Mouse (Mus musculus) kidney, embryonic 14.5 days (tissue): ENCODE measurements around the gene Nfe2l3. TPM values are rescaled to one million over a fixed set of nuclear protein-coding genes. Genes with fewer than 3 reads are reported as not detected.
"Not testable (repeated sequence)": the region's sequence is repeated elsewhere in the genome, so short reads cannot be mapped to it uniquely, and the experiment has no call there.

Experiments
- ATAC-seq: fragments of 200-750 bp; cut with Nextera tagmentation; 2 replicates; pipeline ENCODE4 v1.8.0; 2017; ENCODE audit warnings: moderate number of reproducible peaks, mild to moderate bottlenecking, moderate TSS enrichment, moderate library complexity; ENCODE audit not compliant: low FRiP score, low TSS enrichment
- H3K27ac ChIP-seq: fragments of 300-500 bp; sonication (generic); 2 replicates; pipeline ENCODE4 v1.5.1; 2014; ENCODE audit warnings: low read depth, mild to moderate bottlenecking, low read length, moderate library complexity, mixed read lengths
- H3K27me3 ChIP-seq: fragments of 300-500 bp; sonication (generic); 2 replicates; pipeline ENCODE4 v1.6.1; 2014; ENCODE audit warnings: mild to moderate bottlenecking, low read length; ENCODE audit not compliant: control insufficient read depth, insufficient read depth
- H3K36me3 ChIP-seq: fragments of 300-500 bp; sonication (generic); 2 replicates; pipeline ENCODE4 v1.6.1; 2014; ENCODE audit warnings: low read length, mixed read lengths; ENCODE audit not compliant: control insufficient read depth, insufficient read depth
- H3K4me1 ChIP-seq: fragments of 300-500 bp; sonication (generic); 2 replicates; pipeline ENCODE4 v1.6.1; 2014; ENCODE audit warnings: low read length, mixed read lengths; ENCODE audit not compliant: control insufficient read depth, insufficient read depth
- H3K4me2 ChIP-seq: fragments of 300-500 bp; sonication (generic); replicated peaks from 2 replicates; pipeline ENCODE4 v1.6.1; 2014; ENCODE audit warnings: low read depth, mild to moderate bottlenecking, low read length
- H3K4me3 ChIP-seq: fragments of 300-500 bp; sonication (generic); 2 replicates; pipeline ENCODE4 v1.5.1; 2014; ENCODE audit warnings: mild to moderate bottlenecking, low read length
- H3K9ac ChIP-seq: fragments of 300-500 bp; sonication (generic); 2 replicates; pipeline ENCODE4 v1.6.1; 2014; ENCODE audit warnings: low read depth, mild to moderate bottlenecking, low read length, moderate library complexity
- H3K9me3 ChIP-seq: fragments of 300-500 bp; sonication (generic); 2 replicates; pipeline ENCODE4 v1.6.1; 2016; ENCODE audit warnings: low read length; ENCODE audit not compliant: control insufficient read depth
- WGBS: fragments of 180-500 bp; shearing (Covaris S2); extraction: QIAGEN DNeasy Blood & Tissue Kit; methylation state at CpG from one replicate; pipeline ENCODE4 v1.1.7; 2014; 5-methylcytosine and 5-hydroxymethylcytosine counted together
- polyA plus RNA-seq: library from polyadenylated mRNA; unstranded; fragments of >200 nt; fragmentation: Nextera tagmentation; extraction: Ambion mirVana; gene quantifications from 2 replicates; pipeline ENCODE4 v1.2.1, GENCODE M21; 2014

Gene Nfe2l3
- polyA plus RNA-seq, 1 experiment from 2014 or later: 2.0 TPM

- 9% methylated on average over 3 of the region's 3 CpGs for WGBS
- no peaks in the 10 kb centered on the region for H3K9me3 ChIP-seq
- H3K4me1 ChIP-seq: peaks cover 20% of the 10 kb centered on the region
- peaks cover 50% of the 10 kb centered on the region for H3K36me3 ChIP-seq
- H3K27ac ChIP-seq: no peak overlapping the region
- H3K9ac ChIP-seq: peak overlapping the region; percentile 100
- H3K4me3 ChIP-seq: peak overlapping the region; percentile 97
- no peaks in the 10 kb centered on the region for H3K27me3 ChIP-seq
- no peak for ATAC-seq
- H3K4me2 ChIP-seq: peak overlapping the region; percentile 43
These were observed 39.3 kb downstream of the Nfe2l3 start for GRCm38 (mm10) chr6:51471782-51472181.

- peak overlapping the region; percentile 97 for H3K4me3 ChIP-seq
- no peaks in the 10 kb centered on the region for H3K27me3 ChIP-seq
- H3K36me3 ChIP-seq: peaks cover 49% of the 10 kb centered on the region
- no peaks in the 10 kb centered on the region for H3K9me3 ChIP-seq
- H3K4me1 ChIP-seq: peaks cover 18% of the 10 kb centered on the region
- peak overlapping the region; percentile 43 for H3K4me2 ChIP-seq
- H3K9ac ChIP-seq: peak overlapping the region; percentile 100
- no peak for ATAC-seq
- 47% methylated on average over 4 of the region's 4 CpGs for WGBS
- H3K27ac ChIP-seq: no peak overlapping the region
These were observed 39.7 kb downstream of the Nfe2l3 start for GRCm38 (mm10) chr6:51472213-51472612.

GRCm38 (mm10) chr6:51479136-51479731, 46.8 kb downstream of the Nfe2l3 start:
- 95% methylated on average over 4 of the region's 4 CpGs for WGBS
- ATAC-seq: no peak
- Histone ChIP-seq H3K4me2 (no peak overlapping the region), H3K27me3 (no peaks in the 10 kb centered on the region), H3K27ac (no peak overlapping the region), H3K4me1 (no peaks in the 10 kb centered on the region), H3K4me3 (no peak overlapping the region), H3K9me3 (no peaks in the 10 kb centered on the region), H3K9ac (no peak overlapping the region), H3K36me3 (peaks cover 81% of the 10 kb centered on the region)

GRCm38 (mm10) chr6:51481548-51481947, 49.1 kb downstream of the Nfe2l3 start:
- Histone ChIP-seq H3K9ac (no peak overlapping the region), H3K36me3 (peaks cover 62% of the 10 kb centered on the region), H3K27ac (no peak overlapping the region), H3K9me3 (no peaks in the 10 kb centered on the region), H3K4me3 (no peak overlapping the region), H3K4me2 (no peak overlapping the region), H3K4me1 (no peaks in the 10 kb centered on the region), H3K27me3 (no peaks in the 10 kb centered on the region)
- no peak for ATAC-seq
- WGBS: 88% methylated on average over 8 of the region's 8 CpGs

DNA sequence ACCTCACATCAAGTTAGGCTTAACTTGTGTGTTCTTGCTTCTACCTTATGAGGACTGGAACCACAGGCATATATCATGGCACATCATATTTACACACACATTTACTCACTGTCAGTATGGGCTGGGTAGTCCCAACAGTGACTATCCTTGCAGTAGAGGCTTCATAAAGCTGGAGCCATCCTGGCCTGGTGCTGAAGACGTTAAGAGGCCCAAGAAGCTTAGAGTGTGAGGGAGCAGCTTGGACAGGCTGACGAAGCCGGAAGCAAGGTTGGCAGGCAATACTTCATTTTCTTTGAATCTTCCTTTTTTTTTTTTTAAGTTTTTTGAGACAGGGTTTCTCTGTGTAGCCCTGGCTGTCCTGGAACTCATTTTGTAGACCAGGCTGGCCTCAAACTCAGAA, 51.4 kb downstream of the Nfe2l3 start:
- H3K4me2 ChIP-seq: no peak overlapping the region
- H3K4me1 ChIP-seq: no peaks in the 10 kb centered on the region
- no peaks in the 10 kb centered on the region for H3K27me3 ChIP-seq
- no peak overlapping the region for H3K27ac ChIP-seq
- WGBS: 97% methylated on average over 3 of the region's 3 CpGs
- no peaks in the 10 kb centered on the region for H3K9me3 ChIP-seq
- H3K4me3 ChIP-seq: no peak overlapping the region
- peaks cover 43% of the 10 kb centered on the region for H3K36me3 ChIP-seq
- no peak overlapping the region for H3K9ac ChIP-seq
- ATAC-seq: no peak

DNA sequence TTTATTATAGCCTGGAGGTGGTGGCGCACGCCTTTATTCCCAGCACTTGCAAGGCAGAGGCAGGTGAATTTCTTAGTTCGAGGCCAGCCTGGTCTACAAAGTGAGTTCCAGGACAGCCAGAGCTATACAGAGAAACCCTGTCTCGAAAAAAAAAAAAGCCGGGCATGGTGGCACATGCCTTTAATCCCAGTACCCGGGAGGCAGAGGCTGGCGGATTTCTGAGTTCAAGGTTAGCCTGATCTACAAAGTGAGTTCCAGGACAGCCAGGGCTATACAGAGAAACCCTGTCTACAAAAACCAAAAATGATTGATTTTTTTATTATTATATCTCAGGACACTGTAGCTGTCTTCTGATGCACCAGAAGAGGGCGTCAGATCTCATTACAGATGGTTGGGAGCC, 52.1 kb downstream of the Nfe2l3 start:
- peaks cover 36% of the 10 kb centered on the region for H3K36me3 ChIP-seq
- H3K9me3 ChIP-seq, ATAC-seq, H3K9ac ChIP-seq, H3K4me2 ChIP-seq, H3K4me3 ChIP-seq, H3K27me3 ChIP-seq, H3K27ac ChIP-seq, H3K4me1 ChIP-seq: not testable (repeated sequence)
- WGBS: 89% methylated on average over 8 of the region's 8 CpGs

GRCm38 (mm10) chr6:51485646-51486045, 53.2 kb downstream of the Nfe2l3 start:
- no peak for ATAC-seq
- peaks cover 25% of the 10 kb centered on the region for H3K36me3 ChIP-seq
- H3K27ac ChIP-seq: no peak overlapping the region
- no peak overlapping the region for H3K9ac ChIP-seq
- no peaks in the 10 kb centered on the region for H3K9me3 ChIP-seq
- 40% methylated on average over 2 of the region's 2 CpGs for WGBS
- no peak overlapping the region for H3K4me3 ChIP-seq
- no peak overlapping the region for H3K4me2 ChIP-seq
- no peaks in the 10 kb centered on the region for H3K27me3 ChIP-seq
- no peaks in the 10 kb centered on the region for H3K4me1 ChIP-seq

DNA sequence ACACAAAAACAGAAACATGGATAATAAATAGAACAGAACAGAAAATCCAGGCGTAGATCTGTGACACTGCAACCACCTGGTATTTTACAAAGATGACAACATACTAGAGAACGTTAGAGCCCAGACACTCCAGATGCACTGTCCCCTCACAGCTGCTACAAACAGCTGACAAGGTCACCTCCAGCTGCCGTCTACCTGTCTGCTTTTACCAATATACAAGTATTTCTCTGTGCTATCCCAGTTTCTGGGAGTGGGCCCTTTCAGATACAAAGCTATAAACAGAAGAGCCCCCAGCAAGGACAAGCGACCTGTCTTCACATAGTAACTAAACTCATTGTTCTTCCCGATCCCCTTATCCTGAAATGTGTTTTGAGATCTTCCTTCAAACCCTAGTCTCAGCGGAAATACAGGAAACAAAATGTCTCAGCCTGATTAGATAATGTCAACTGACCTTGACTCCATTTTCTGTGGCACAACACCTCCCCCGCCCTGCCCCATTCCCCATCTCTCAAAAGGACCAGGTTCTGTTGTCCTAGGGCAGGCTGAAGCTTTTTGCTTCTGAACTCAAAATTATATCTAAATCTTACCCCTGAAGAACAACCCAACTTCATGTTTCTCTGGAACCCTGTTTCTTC, 53.7 kb downstream of the Nfe2l3 start:
- no peaks in the 10 kb centered on the region for H3K9me3 ChIP-seq
- no peaks in the 10 kb centered on the region for H3K4me1 ChIP-seq
- 68% methylated on average over 7 of the region's 7 CpGs for WGBS

GRCm38 (mm10) chr6:51486731-51487130, 54.3 kb downstream of the Nfe2l3 start:
- peaks cover 15% of the 10 kb centered on the region for H3K36me3 ChIP-seq
- H3K4me3 ChIP-seq: no peak overlapping the region
- H3K9ac ChIP-seq: no peak overlapping the region
- H3K4me1 ChIP-seq: no peaks in the 10 kb centered on the region
- H3K9me3 ChIP-seq: no peaks in the 10 kb centered on the region
- WGBS: 92% methylated on average over 5 of the region's 5 CpGs
- H3K27ac ChIP-seq: no peak overlapping the region
- no peaks in the 10 kb centered on the region for H3K27me3 ChIP-seq
- no peak overlapping the region for H3K4me2 ChIP-seq
- ATAC-seq: no peak

More for the DNA sequence above, 53.7 kb downstream of the Nfe2l3 start:
- no peak for ATAC-seq
- Histone ChIP-seq H3K4me2 (no peak overlapping the region), H3K27me3 (no peaks in the 10 kb centered on the region), H3K27ac (no peak overlapping the region), H3K9ac (no peak overlapping the region), H3K4me3 (no peak overlapping the region), H3K36me3 (peaks cover 20% of the 10 kb centered on the region)
